Mouse (Mus musculus) midbrain, embryonic 14.5 days (tissue): Measurements from ENCODE around the gene Xylb. TPM values are rescaled to one million over a fixed set of nuclear protein-coding genes. Genes with fewer than 3 reads are reported as not detected.
A peak's percentile ranks its signal among the peaks of the same experiment; 100 is the strongest.

Experiments
- ATAC-seq: fragments of 200-750 bp; cut with Nextera tagmentation; 2 replicates; pipeline ENCODE4 v1.8.0; 2017; ENCODE audit warnings: moderate number of reproducible peaks, moderate library complexity; ENCODE audit not compliant: low FRiP score, low TSS enrichment
- DNase-seq: peaks from one replicate; pipeline ENCODE4 v3.0.0-alpha.2; 2015
- H3K27ac ChIP-seq: fragments of 300-500 bp; sonication (generic); replicated peaks from 2 replicates; pipeline ENCODE4 v1.5.1; 2014; ENCODE audit warnings: mild to moderate bottlenecking, low read depth, low read length, moderate library complexity
- H3K27me3 ChIP-seq: fragments of 300-500 bp; sonication (generic); 2 replicates; pipeline ENCODE4 v1.6.1; 2014; ENCODE audit warnings: low read length, control low read depth, mixed read lengths; ENCODE audit not compliant: control insufficient read depth, insufficient read depth
- H3K36me3 ChIP-seq: fragments of 300-500 bp; sonication (generic); 2 replicates; pipeline ENCODE4 v1.6.1; 2014; ENCODE audit warnings: low read length, control low read depth; ENCODE audit not compliant: control insufficient read depth, insufficient read depth
- H3K4me1 ChIP-seq: fragments of 300-500 bp; sonication (generic); 2 replicates; pipeline ENCODE4 v1.6.1; 2014; ENCODE audit warnings: mild to moderate bottlenecking, antibody characterized with exemption, low read length, control low read depth; ENCODE audit not compliant: control insufficient read depth, insufficient read depth
- H3K4me2 ChIP-seq: fragments of 300-500 bp; sonication (generic); 2 replicates; pipeline ENCODE4 v1.6.1; 2014; ENCODE audit warnings: mild to moderate bottlenecking, low read length, moderate library complexity
- H3K4me3 ChIP-seq: fragments of 300-500 bp; sonication (generic); replicated peaks from 2 replicates; pipeline ENCODE4 v1.5.1; 2014; ENCODE audit warnings: low read depth, low read length
- H3K9ac ChIP-seq: fragments of 300-500 bp; sonication (generic); replicated peaks from 2 replicates; pipeline ENCODE4 v1.6.1; 2014; ENCODE audit warnings: mild to moderate bottlenecking, low read length, moderate library complexity
- H3K9me3 ChIP-seq: fragments of 300-500 bp; sonication (generic); 2 replicates; pipeline ENCODE4 v1.6.1; 2016; ENCODE audit warnings: low read length, control low read depth, mixed read lengths; ENCODE audit not compliant: control insufficient read depth
- WGBS: fragments of 180-500 bp; shearing (Covaris S2); extraction: QIAGEN DNeasy Blood & Tissue Kit; methylation state at CpG from one replicate; pipeline ENCODE4 v1.1.7; 2014; 5-methylcytosine and 5-hydroxymethylcytosine counted together
- polyA plus RNA-seq: library from polyadenylated mRNA; unstranded; fragments of >200 nt; fragmentation: Nextera tagmentation; extraction: Ambion mirVana; gene quantifications from 2 replicates; pipeline ENCODE4 v1.2.1, GENCODE M21; 2014

Xylb gene
- polyA plus RNA-seq, 1 experiment from 2014 or later, result 2.4 TPM

GRCm38 (mm10) chr9:119339106-119339505 lies 18.1 kb upstream of the Xylb start:
- DNase-seq (no peak), ATAC-seq (no peak)
- no peaks in the 10 kb centered on the region for H3K9me3 ChIP-seq
- no peak overlapping the region for H3K27ac ChIP-seq
- peaks cover 8% of the 10 kb centered on the region for H3K36me3 ChIP-seq
- H3K9ac ChIP-seq, result no peak overlapping the region
- 58% methylated on average over 7 of the region's 7 CpGs for WGBS
- no peak overlapping the region; the same call in 1 of the 2 replicates for H3K4me3 ChIP-seq
- peaks cover 5% of the 10 kb centered on the region for H3K27me3 ChIP-seq
- peaks cover 24% of the 10 kb centered on the region for H3K4me1 ChIP-seq
- H3K4me2 ChIP-seq, result peak overlapping the region; percentile 79

GRCm38 (mm10) chr9:119339558-119340211 lies 17.5 kb upstream of the Xylb start, which contains the start of gene Acaa1a:
TSS of gene Acaa1a (plus strand) at chr9:119339676.
- peaks cover 24% of the 10 kb centered on the region for H3K4me1 ChIP-seq
- 1% methylated on average over 43 of the region's 43 CpGs for WGBS
- H3K36me3 ChIP-seq, result peaks cover 14% of the 10 kb centered on the region
- H3K9me3 ChIP-seq, result no peaks in the 10 kb centered on the region
- peak within 1 kb of the TSS; percentile 79 for H3K4me2 ChIP-seq
- DNase-seq (peak; percentile 66), ATAC-seq (no peak)
- peak within 1 kb of the TSS; percentile 36; the same call in 1 of the 2 replicates for H3K9ac ChIP-seq
- H3K27me3 ChIP-seq, result peaks cover 5% of the 10 kb centered on the region
- peak within 1 kb of the TSS; percentile 82; the same call in 1 of the 2 replicates for H3K27ac ChIP-seq
- peak within 1 kb of the TSS; percentile 68 for H3K4me3 ChIP-seq

DNA sequence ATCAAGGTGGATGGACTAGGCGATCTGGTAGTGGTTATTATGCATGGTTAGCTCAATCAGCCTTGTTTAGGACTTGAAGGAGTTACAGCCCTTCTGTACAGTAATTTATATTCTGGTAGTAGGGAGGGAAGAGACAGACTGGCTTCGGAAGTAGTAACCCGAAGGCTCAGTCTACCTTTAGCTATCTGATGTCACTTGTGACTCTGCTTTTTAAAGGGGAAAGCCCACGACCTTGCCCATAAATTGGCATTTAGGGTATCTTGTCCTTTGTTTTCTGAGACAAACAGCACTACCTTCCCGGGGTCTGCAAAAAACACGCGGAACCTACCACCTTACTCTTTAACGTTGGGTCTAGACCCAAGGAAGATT lies 17.0 kb upstream of the Xylb start:
- H3K9ac ChIP-seq, result no peak overlapping the region; the same call in 1 of the 2 replicates
- H3K4me1 ChIP-seq, result peaks cover 24% of the 10 kb centered on the region
- ATAC-seq (no peak), DNase-seq (no peak)
- H3K4me3 ChIP-seq, result peak overlapping the region; percentile 68
- peak overlapping the region; percentile 82; the same call in 1 of the 2 replicates for H3K27ac ChIP-seq
- peak overlapping the region; percentile 79 for H3K4me2 ChIP-seq
- no peaks in the 10 kb centered on the region for H3K9me3 ChIP-seq
- H3K27me3 ChIP-seq, result peaks cover 5% of the 10 kb centered on the region
- H3K36me3 ChIP-seq, result peaks cover 19% of the 10 kb centered on the region
- WGBS, result 6% methylated on average over 8 of the region's 8 CpGs

GRCm38 (mm10) chr9:119340909-119341816 lies 16.0 kb upstream of the Xylb start, which contains the start of gene Myd88:
TSS of gene Myd88 (minus strand) at chr9:119341411.
- peak; percentile 96 for ATAC-seq
- under 1% methylated on average over 68 of the region's 68 CpGs for WGBS

DNA sequence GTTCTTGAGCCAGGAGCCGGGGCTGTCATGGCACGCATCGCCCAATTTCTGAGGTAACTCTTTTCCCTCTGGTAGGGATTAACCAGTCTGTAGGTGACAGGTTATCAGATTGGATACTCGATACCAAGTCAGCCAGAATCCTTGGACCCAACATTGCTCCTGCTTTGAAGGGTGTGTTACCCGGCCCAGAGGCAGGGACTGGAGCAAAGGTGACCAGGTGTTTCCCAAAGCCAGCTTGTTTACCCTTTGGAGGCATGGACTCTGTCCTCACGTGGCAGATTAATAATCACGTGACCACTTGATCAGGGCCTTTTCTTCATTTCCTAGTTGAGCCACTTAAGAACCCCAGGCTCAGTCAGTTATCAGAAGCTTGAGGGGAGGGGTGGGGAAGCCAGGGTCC lies 14.5 kb upstream of the Xylb start:
- peaks cover 42% of the 10 kb centered on the region for H3K36me3 ChIP-seq
- no peaks in the 10 kb centered on the region for H3K9me3 ChIP-seq
- peaks cover 24% of the 10 kb centered on the region for H3K4me1 ChIP-seq
- no peak overlapping the region for H3K9ac ChIP-seq
- H3K27ac ChIP-seq, result no peak overlapping the region
- WGBS, result 88% methylated on average over 7 of the region's 7 CpGs
- H3K4me2 ChIP-seq, result peak overlapping the region; percentile 79
- H3K27me3 ChIP-seq, result peaks cover 5% of the 10 kb centered on the region
- ATAC-seq (no peak), DNase-seq (no peak)
- no peak overlapping the region for H3K4me3 ChIP-seq

More at GRCm38 (mm10) chr9:119340909-119341816, 16.0 kb upstream of the Xylb start, which contains the start of gene Myd88:
- DNase-seq, result peak; percentile 94
- H3K27ac ChIP-seq, result peak within 1 kb of the TSS; percentile 82
- H3K4me2 ChIP-seq, result peak within 1 kb of the TSS; percentile 79
- H3K4me3 ChIP-seq, result peak within 1 kb of the TSS; percentile 68
- H3K9me3 ChIP-seq, result no peaks in the 10 kb centered on the region
- peaks cover 24% of the 10 kb centered on the region for H3K4me1 ChIP-seq
- H3K9ac ChIP-seq, result peak within 1 kb of the TSS; percentile 76
- H3K27me3 ChIP-seq, result peaks cover 5% of the 10 kb centered on the region
- peaks cover 29% of the 10 kb centered on the region for H3K36me3 ChIP-seq

- H3K27me3 ChIP-seq, result no peaks in the 10 kb centered on the region
- peaks cover 68% of the 10 kb centered on the region for H3K36me3 ChIP-seq
- no peak for ATAC-seq
- H3K4me2 ChIP-seq, result no peak overlapping the region
- no peak overlapping the region for H3K27ac ChIP-seq
- WGBS, result 92% methylated on average over 8 of the region's 8 CpGs
- H3K4me3 ChIP-seq, result no peak overlapping the region
- no peaks in the 10 kb centered on the region for H3K9me3 ChIP-seq
- H3K4me1 ChIP-seq, result peaks cover 11% of the 10 kb centered on the region
- no peak for DNase-seq
- H3K9ac ChIP-seq, result no peak overlapping the region
These were observed 10.8 kb upstream of the Xylb start for GRCm38 (mm10) chr9:119346376-119346775.

GRCm38 (mm10) chr9:119350531-119350930 lies 6.7 kb upstream of the Xylb start:
- 87% methylated on average over 3 of the region's 3 CpGs for WGBS
- Histone ChIP-seq H3K4me3 (no peak overlapping the region), H3K4me1 (no peaks in the 10 kb centered on the region), H3K9me3 (no peaks in the 10 kb centered on the region), H3K27me3 (no peaks in the 10 kb centered on the region), H3K4me2 (no peak overlapping the region), H3K9ac (no peak overlapping the region), H3K27ac (no peak overlapping the region), H3K36me3 (peaks cover 49% of the 10 kb centered on the region)
- no peak for DNase-seq
- no peak for ATAC-seq

GRCm38 (mm10) chr9:119350947-119351705 lies 6.1 kb upstream of the Xylb start:
- WGBS, result 89% methylated on average over 10 of the region's 10 CpGs
- peaks cover 43% of the 10 kb centered on the region for H3K36me3 ChIP-seq
- ATAC-seq (no peak), DNase-seq (no peak)
- H3K4me1 ChIP-seq, result no peaks in the 10 kb centered on the region
- H3K4me2 ChIP-seq, result no peak overlapping the region
- no peaks in the 10 kb centered on the region for H3K9me3 ChIP-seq
- H3K9ac ChIP-seq, result no peak overlapping the region
- H3K27ac ChIP-seq, result no peak overlapping the region
- H3K4me3 ChIP-seq, result no peak overlapping the region
- no peaks in the 10 kb centered on the region for H3K27me3 ChIP-seq
